Mouse (Mus musculus) thymus, adult 2 months (tissue): Measurements from ENCODE around the gene Hspa12a.

ENCODE experiments used
- CTCF ChIP-seq: fragments of 200-500 bp; IDR thresholded peaks from 2 replicates; pipeline ENCODE4 v1.5.1; 2012; ENCODE audit warnings: mild to moderate bottlenecking, control low read depth, low read length, moderate library complexity, borderline replicate concordance; ENCODE audit not compliant: control insufficient read depth, poor library complexity, insufficient read depth; ENCODE audit errors: extremely low read depth
- POLR2A ChIP-seq: fragments of 200-500 bp; IDR thresholded peaks from 2 replicates; pipeline ENCODE4 v1.6.1; 2012; ENCODE audit warnings: mild to moderate bottlenecking, low read length, control low read depth, moderate library complexity; ENCODE audit not compliant: control insufficient read depth, poor library complexity, insufficient read depth; ENCODE audit errors: extremely low read depth

DNA sequence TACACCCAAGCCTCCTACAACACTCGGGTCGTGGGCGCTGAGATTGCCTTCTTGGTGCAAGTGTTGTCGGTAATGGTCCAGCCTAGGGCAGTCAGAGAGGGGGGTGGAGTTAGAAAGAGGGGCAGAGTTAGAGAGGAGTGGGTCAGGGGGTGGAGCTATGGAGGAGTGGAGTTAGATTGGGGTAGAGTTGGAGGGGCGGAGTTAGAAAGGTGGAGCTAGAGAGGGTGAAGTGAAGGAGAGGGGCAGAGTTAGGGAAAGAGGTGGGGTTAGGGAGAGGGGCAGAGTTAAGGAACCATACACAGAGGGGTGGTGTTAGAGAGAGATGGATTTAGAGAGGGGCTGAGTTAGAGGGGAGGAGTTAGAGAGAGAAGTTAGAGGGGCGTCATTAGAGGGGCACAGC lies 181.1 kb downstream of the Hspa12a start:
- TF ChIP-seq POLR2A: no peak
- no peak for TF ChIP-seq CTCF
